Mouse (Mus musculus): Measurements from ENCODE around the gene Snx29. TPM values are rescaled to one million over a fixed set of nuclear protein-coding genes. Genes with fewer than 3 reads are reported as not detected.

The Snx29 gene
- polyA plus RNA-seq, 1 experiment = 24.4 TPM

DNA sequence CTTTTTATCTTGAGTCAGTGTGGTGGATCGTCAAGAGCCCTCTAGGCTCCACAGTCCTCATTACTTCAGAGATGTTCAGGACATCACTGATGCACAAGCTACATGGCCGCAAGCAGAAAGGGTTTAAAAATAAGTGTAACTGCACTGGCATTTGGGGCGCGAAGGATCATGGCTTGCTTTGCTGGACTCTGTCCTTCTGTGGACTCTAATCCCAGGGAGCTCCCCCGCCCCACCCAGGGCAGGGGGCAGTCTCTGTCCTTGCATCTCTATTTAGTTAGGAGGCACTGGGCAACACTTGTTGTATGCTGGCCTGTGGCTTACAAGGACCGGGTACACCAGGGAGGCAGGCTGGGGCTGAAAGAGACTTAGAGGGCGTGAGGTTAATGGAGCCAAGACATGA, 419.6 kb downstream of the Snx29 start:
- Histone ChIP-seq H3K4me3 (replicated peaks; ENCODE audit: control insufficient read depth, low read depth, low read length) (no peak overlapping the region), H3K27ac (ENCODE audit: control insufficient read depth, insufficient read depth, low read depth, low read length, poor library complexity) (no peak overlapping the region), H3K4me1 (ENCODE audit: control insufficient read depth, insufficient read depth, low read length) (no peaks in the 10 kb centered on the region)
- WGBS = 86% methylated on average over 7 of the region's 7 CpGs
- TF ChIP-seq CTCF (IDR thresholded peaks at IDR 0.05; ENCODE audit: control insufficient read depth, insufficient read depth, low read length) = no peak
- TF ChIP-seq POLR2A (IDR thresholded peaks at IDR 0.05; ENCODE audit: borderline replicate concordance, control insufficient read depth, low read depth, low read length) = no peak

DNA sequence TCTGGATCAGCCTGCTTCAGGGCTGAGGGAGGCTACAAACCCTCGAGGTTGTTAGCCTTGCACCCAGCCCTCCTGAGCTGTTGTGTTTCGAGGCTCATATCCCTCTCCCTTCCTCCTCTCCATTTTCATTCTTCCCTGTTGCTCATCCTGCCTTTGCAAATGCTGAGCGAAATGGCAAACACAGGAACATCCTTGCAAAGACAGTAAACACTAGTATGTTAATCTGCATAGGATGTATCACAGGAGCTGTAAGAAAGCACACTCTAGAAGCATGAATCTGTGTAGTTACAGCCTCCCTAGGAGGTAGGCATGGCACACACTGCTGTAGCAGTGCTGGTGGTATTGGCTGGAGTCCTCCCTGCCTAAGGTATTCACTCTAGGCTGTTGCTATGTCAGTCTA, 420.3 kb downstream of the Snx29 start:
- WGBS = 66% methylated on average over 3 of the region's 3 CpGs

DNA sequence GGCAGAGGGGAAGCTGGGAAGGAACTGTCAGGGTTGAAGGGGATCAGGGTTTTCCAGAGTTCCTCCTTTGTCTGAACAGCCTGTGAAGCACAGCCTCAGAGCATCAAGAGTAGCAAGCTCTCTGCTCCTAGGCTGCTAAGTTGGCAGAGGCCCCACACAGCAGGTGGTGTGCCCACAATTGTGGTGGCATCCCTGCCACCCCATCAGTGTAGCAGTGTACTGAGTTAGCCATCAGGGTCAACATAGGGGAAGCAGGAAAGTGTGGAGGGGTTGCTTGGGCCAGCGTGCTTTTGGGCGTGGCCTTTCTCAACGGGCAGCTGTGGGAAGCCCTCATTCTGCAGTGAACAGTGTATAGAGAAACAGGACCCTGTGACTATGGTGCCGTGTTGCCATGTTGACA, 421.0 kb downstream of the Snx29 start:
- H3K4me3 ChIP-seq (replicated peaks; ENCODE audit: control insufficient read depth, low read depth, low read length) = no peak overlapping the region
- WGBS = 45% methylated on average over 4 of the region's 4 CpGs
- no peaks in the 10 kb centered on the region for H3K4me1 ChIP-seq (ENCODE audit: control insufficient read depth, insufficient read depth, low read length)
- TF ChIP-seq CTCF (IDR thresholded peaks at IDR 0.05; ENCODE audit: control insufficient read depth, insufficient read depth, low read length) (no peak), POLR2A (IDR thresholded peaks at IDR 0.05; ENCODE audit: borderline replicate concordance, control insufficient read depth, low read depth, low read length) (no peak)
- H3K27ac ChIP-seq (ENCODE audit: control insufficient read depth, insufficient read depth, low read depth, low read length, poor library complexity) = no peak overlapping the region

More for the DNA sequence above, 420.3 kb downstream of the Snx29 start:
- Histone ChIP-seq H3K27ac (ENCODE audit: control insufficient read depth, insufficient read depth, low read depth, low read length, poor library complexity) (no peak overlapping the region), H3K4me1 (ENCODE audit: control insufficient read depth, insufficient read depth, low read length) (no peaks in the 10 kb centered on the region), H3K4me3 (replicated peaks; ENCODE audit: control insufficient read depth, low read depth, low read length) (no peak overlapping the region)
- no peak for TF ChIP-seq CTCF (IDR thresholded peaks at IDR 0.05; ENCODE audit: control insufficient read depth, insufficient read depth, low read length)
- no peak for TF ChIP-seq POLR2A (IDR thresholded peaks at IDR 0.05; ENCODE audit: borderline replicate concordance, control insufficient read depth, low read depth, low read length)

DNA sequence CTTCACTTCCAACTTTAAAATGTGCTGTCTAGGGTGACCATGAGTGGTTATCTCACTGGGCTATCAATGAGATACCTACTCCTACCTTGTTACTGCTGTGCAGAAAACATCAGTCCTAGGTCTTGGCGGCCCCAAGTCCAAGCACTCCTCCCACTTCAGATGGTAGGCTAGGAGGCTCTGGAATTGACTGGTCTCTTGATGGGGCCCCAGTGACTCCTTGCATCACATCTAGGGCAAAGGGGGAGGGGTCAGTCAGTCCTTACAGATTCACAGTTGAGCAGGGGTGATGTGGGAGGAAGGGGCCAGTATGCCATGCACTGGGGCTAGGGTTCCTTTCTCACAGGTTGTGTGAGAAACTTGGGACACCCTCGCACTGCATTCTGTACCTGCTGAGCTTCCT, 423.3 kb downstream of the Snx29 start:
- no peak overlapping the region for H3K27ac ChIP-seq (ENCODE audit: control insufficient read depth, insufficient read depth, low read depth, low read length, poor library complexity)
- WGBS = 75% methylated on average over 2 of the region's 2 CpGs
- H3K4me3 ChIP-seq (replicated peaks; ENCODE audit: control insufficient read depth, low read depth, low read length) = no peak overlapping the region
- TF ChIP-seq CTCF (IDR thresholded peaks at IDR 0.05; ENCODE audit: control insufficient read depth, insufficient read depth, low read length) = no peak
- TF ChIP-seq POLR2A (IDR thresholded peaks at IDR 0.05; ENCODE audit: borderline replicate concordance, control insufficient read depth, low read depth, low read length) = no peak
- no peaks in the 10 kb centered on the region for H3K4me1 ChIP-seq (ENCODE audit: control insufficient read depth, insufficient read depth, low read length)

DNA sequence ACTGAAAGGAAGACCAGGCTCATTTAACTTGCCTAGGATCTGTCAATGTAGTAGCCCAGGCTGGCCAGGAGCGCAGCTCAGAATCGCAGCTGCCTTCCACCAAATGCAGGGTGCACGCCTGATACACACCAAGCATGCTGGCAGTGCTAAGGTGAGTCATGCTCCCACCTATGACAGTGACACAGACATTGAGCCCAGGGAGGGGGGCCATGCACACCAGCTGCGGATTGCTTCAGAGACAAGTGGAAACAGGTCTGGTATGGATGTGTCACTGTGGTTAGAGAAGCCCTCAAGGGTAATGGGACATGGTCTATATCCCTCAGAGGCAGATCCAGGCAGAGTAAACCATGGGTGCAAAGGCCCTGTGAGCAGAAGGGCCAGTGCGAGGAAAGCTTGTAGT, 425.2 kb downstream of the Snx29 start:
- 85% methylated on average over 5 of the region's 5 CpGs for WGBS
- Histone ChIP-seq H3K27ac (ENCODE audit: control insufficient read depth, insufficient read depth, low read depth, low read length, poor library complexity) (no peak overlapping the region), H3K4me3 (replicated peaks; ENCODE audit: control insufficient read depth, low read depth, low read length) (no peak overlapping the region), H3K4me1 (ENCODE audit: control insufficient read depth, insufficient read depth, low read length) (no peaks in the 10 kb centered on the region)
- TF ChIP-seq CTCF (IDR thresholded peaks at IDR 0.05; ENCODE audit: control insufficient read depth, insufficient read depth, low read length) (no peak), POLR2A (IDR thresholded peaks at IDR 0.05; ENCODE audit: borderline replicate concordance, control insufficient read depth, low read depth, low read length) (no peak)

DNA sequence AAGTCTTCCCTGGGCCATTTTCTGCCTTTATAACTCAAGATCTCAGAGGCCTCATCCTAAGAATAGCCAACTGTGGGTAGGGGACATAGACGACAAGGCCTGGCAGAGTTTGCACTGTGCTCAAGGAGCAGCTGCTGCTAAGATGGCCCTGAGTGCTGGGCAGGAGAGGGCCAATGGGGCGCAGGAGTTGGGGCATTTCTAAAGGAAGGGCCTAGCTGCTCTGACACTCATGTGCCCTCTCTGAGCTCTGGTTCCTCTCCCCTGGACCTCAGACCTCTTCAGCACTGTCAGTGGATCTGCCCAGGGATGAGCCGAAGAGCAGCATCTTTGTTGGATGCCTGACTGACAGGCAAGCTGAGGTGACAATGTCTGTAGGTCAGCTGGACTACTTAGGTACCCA, 426.4 kb downstream of the Snx29 start:
- 89% methylated on average over 3 of the region's 3 CpGs for WGBS
- H3K27ac ChIP-seq (ENCODE audit: control insufficient read depth, insufficient read depth, low read depth, low read length, poor library complexity) = no peak overlapping the region
- H3K4me3 ChIP-seq (replicated peaks; ENCODE audit: control insufficient read depth, low read depth, low read length) = no peak overlapping the region
- no peaks in the 10 kb centered on the region for H3K4me1 ChIP-seq (ENCODE audit: control insufficient read depth, insufficient read depth, low read length)
- TF ChIP-seq CTCF (IDR thresholded peaks at IDR 0.05; ENCODE audit: control insufficient read depth, insufficient read depth, low read length) (no peak), POLR2A (IDR thresholded peaks at IDR 0.05; ENCODE audit: borderline replicate concordance, control insufficient read depth, low read depth, low read length) (no peak)

DNA sequence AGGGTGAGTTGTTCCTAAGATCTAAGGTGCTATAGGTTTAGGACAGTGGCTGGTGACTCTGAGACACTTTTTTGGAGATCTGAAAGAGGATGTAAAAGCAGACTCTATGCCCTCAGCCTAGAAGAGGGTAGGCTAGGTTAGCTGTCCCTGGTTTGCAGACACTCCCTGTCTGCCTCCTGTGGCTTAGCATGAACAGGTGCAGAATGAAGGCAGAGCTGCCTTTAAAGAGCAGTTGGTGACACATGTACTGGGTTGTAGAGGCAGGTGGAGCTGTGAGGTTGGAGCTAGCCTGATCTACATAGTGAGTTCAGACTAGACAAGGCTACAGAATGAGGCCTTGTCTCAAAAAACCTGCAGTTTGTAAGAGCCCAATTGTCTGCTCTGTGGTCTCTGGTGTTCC, 427.9 kb downstream of the Snx29 start:
- Histone ChIP-seq H3K27ac (ENCODE audit: control insufficient read depth, insufficient read depth, low read depth, low read length, poor library complexity) (no peak overlapping the region), H3K4me3 (replicated peaks; ENCODE audit: control insufficient read depth, low read depth, low read length) (no peak overlapping the region), H3K4me1 (ENCODE audit: control insufficient read depth, insufficient read depth, low read length) (no peaks in the 10 kb centered on the region)
- TF ChIP-seq CTCF (IDR thresholded peaks at IDR 0.05; ENCODE audit: control insufficient read depth, insufficient read depth, low read length) (no peak), POLR2A (IDR thresholded peaks at IDR 0.05; ENCODE audit: borderline replicate concordance, control insufficient read depth, low read depth, low read length) (no peak)

DNA sequence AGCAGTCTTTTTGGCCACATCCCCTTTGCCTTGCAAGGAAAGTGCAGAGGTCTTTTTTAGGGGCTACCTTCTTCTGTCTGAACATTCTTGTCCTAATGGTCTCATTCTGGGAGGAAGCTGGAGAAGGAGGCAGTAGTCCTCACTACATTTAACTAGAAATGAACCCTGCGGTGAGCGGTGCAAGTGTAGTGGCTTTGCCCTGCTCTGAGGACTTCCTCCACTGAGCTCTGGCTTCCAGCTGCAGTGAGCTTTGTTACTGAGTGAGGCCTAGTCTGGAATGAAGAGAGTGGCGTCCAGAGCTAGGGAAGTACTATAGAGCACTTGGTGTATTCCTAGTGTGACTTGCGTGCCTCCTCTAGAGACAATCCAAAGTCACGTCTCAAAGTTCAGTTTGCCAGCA, 429.8 kb downstream of the Snx29 start:
- TF ChIP-seq CTCF (IDR thresholded peaks at IDR 0.05; ENCODE audit: control insufficient read depth, insufficient read depth, low read length) (no peak), POLR2A (IDR thresholded peaks at IDR 0.05; ENCODE audit: borderline replicate concordance, control insufficient read depth, low read depth, low read length) (no peak)
- no peak overlapping the region for H3K27ac ChIP-seq (ENCODE audit: control insufficient read depth, insufficient read depth, low read depth, low read length, poor library complexity)
- H3K4me1 ChIP-seq (ENCODE audit: control insufficient read depth, insufficient read depth, low read length) = no peaks in the 10 kb centered on the region; the same call in 1 of the 2 replicates
- no peak overlapping the region for H3K4me3 ChIP-seq (replicated peaks; ENCODE audit: control insufficient read depth, low read depth, low read length)
- 45% methylated on average over 5 of the region's 5 CpGs for WGBS

DNA sequence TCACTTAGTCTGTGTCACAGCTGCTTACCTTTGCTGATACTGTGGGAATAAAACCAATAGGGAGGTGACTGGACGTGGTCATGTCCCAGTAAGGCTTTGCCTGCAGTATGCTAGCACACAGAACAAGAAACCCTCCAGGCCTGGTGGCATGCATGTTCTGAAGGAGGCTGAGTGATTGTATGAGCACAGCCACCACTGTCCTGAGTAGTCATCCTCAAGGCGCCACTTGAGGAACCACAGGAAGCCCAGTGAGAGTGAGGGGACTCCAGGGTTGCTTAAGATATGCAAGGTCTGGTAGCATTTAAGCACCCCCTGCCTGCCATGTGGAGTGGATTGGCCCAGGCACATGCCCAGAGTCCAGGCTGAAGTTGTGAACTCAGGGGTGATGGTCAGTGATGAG, 430.8 kb downstream of the Snx29 start:
- H3K27ac ChIP-seq (ENCODE audit: control insufficient read depth, insufficient read depth, low read depth, low read length, poor library complexity) = no peak overlapping the region
- H3K4me3 ChIP-seq (replicated peaks; ENCODE audit: control insufficient read depth, low read depth, low read length) = no peak overlapping the region
- WGBS = 62% methylated on average over 2 of the region's 2 CpGs
- no peaks in the 10 kb centered on the region; the same call in 1 of the 2 replicates for H3K4me1 ChIP-seq (ENCODE audit: control insufficient read depth, insufficient read depth, low read length)
- TF ChIP-seq POLR2A (IDR thresholded peaks at IDR 0.05; ENCODE audit: borderline replicate concordance, control insufficient read depth, low read depth, low read length) = no peak
- TF ChIP-seq CTCF (IDR thresholded peaks at IDR 0.05; ENCODE audit: control insufficient read depth, insufficient read depth, low read length) = no peak
